Mouse (Mus musculus) mature B cell (primary cell): ENCODE data around the gene Prune1.

Experiments
- in situ Hi-C: fragments of 300-500 bp; cut with MboI; formaldehyde crosslinking; loops from 2 replicates; pipeline ENCODE4 v1.14.3; 2019

The Prune1 gene

GRCm38 (mm10) chr3:95277149-95277551 is 4.7 kb downstream of the Prune1 start:
- in situ Hi-C loops = no loop called here

- in situ Hi-C loops = no loop called here
These were observed 5.4 kb downstream of the Prune1 start for GRCm38 (mm10) chr3:95276428-95276934.

GRCm38 (mm10) chr3:95275161-95275560 is 6.7 kb downstream of the Prune1 start:
- in situ Hi-C loops = no loop called here

- in situ Hi-C loops = no loop called here
These were observed 7.4 kb downstream of the Prune1 start for GRCm38 (mm10) chr3:95274453-95274852.

- in situ Hi-C loops = no loop called here
These were observed 8.4 kb downstream of the Prune1 start for GRCm38 (mm10) chr3:95273471-95273870.

- in situ Hi-C loops = no loop called here
These were observed 11.0 kb downstream of the Prune1 start for GRCm38 (mm10) chr3:95270766-95271364.

- in situ Hi-C loops = no loop called here
These were observed 12.1 kb downstream of the Prune1 start for GRCm38 (mm10) chr3:95269789-95270188.

- in situ Hi-C loops = no loop called here
These were observed 14.0 kb downstream of the Prune1 start for GRCm38 (mm10) chr3:95267855-95268254.

GRCm38 (mm10) chr3:95266052-95266451 is 15.8 kb downstream of the Prune1 start:
- in situ Hi-C loops = no loop called here

- in situ Hi-C loops = loop anchor here (5.0 kb wide), 1 partner anchor 47 kb away; the partner anchor contains the start of gene Gabpb2
These were observed 17.2 kb downstream of the Prune1 start for GRCm38 (mm10) chr3:95264724-95265123.

- in situ Hi-C loops = loop anchor here (5.0 kb wide), 1 partner anchor 46 kb away; the partner anchor contains the start of gene Gabpb2
These were observed 18.7 kb downstream of the Prune1 start for GRCm38 (mm10) chr3:95263089-95263739.

- in situ Hi-C loops = loop anchor here (5.0 kb wide), 1 partner anchor 45 kb away; the partner anchor contains the start of gene Gabpb2
These were observed 19.9 kb downstream of the Prune1 start for GRCm38 (mm10) chr3:95261975-95262374.

- in situ Hi-C loops = no loop called here
These were observed 24.9 kb downstream of the Prune1 start for GRCm38 (mm10) chr3:95256931-95257330.

GRCm38 (mm10) chr3:95250783-95251424 is 31.0 kb downstream of the Prune1 start, which contains the start of gene Bnipl:
Gene Bnipl, minus strand, starts transcription at chr3:95251193.
- in situ Hi-C loops = no loop called here

GRCm38 (mm10) chr3:95250361-95250760 is 31.5 kb downstream of the Prune1 start:
- in situ Hi-C loops = no loop called here

- in situ Hi-C loops = no loop called here
These were observed 34.1 kb downstream of the Prune1 start for GRCm38 (mm10) chr3:95247660-95248336.

GRCm38 (mm10) chr3:95246465-95247231 is 35.2 kb downstream of the Prune1 start:
- in situ Hi-C loops = no loop called here

GRCm38 (mm10) chr3:95243086-95243485 is 38.8 kb downstream of the Prune1 start:
- in situ Hi-C loops = no loop called here

- in situ Hi-C loops = no loop called here
These were observed 40.4 kb downstream of the Prune1 start, which contains the start of gene Gm128 for GRCm38 (mm10) chr3:95241498-95241897. Gene Gm128, minus strand, starts transcription at chr3:95241598.

GRCm38 (mm10) chr3:95240900-95241299 is 41.0 kb downstream of the Prune1 start:
- in situ Hi-C loops = no loop called here

- in situ Hi-C loops = no loop called here
These were observed 41.9 kb downstream of the Prune1 start for GRCm38 (mm10) chr3:95239971-95240370.
